Mouse (Mus musculus) lung, adult 2 months (tissue): ENCODE measurements at regions not wholly inside any gene's neighbourhood (a gene's known extent, or its start where the extent isn't known, plus 50 kb on each side); places are given as distances from the start of the nearest gene placed in this dataset.

Experiments used
- DNase-seq: peaks from one replicate; pipeline ENCODE4 v3.0.0; 2022
- H3K4me1 ChIP-seq: fragments of 200-500 bp; 2 replicates; pipeline ENCODE4 v1.6.1; 2011; ENCODE audit warnings: low read length; ENCODE audit not compliant: control insufficient read depth, insufficient read depth
- H3K4me3 ChIP-seq: fragments of 200-500 bp; replicated peaks from 2 replicates; pipeline ENCODE3; 2011; ENCODE audit warnings: low read depth, mild to moderate bottlenecking, control low read depth, low read length; ENCODE audit errors: extremely low read depth
- CTCF ChIP-seq: fragments of 200-500 bp; IDR thresholded peaks from 2 replicates; pipeline ENCODE4 v1.5.1; 2011; ENCODE audit warnings: mild to moderate bottlenecking, low read length, control low read depth; ENCODE audit not compliant: insufficient read depth
- POLR2A ChIP-seq: fragments of 200-500 bp; IDR thresholded peaks from 2 replicates; pipeline ENCODE4 v1.6.1; 2011; ENCODE audit warnings: low read depth, mild to moderate bottlenecking, control low read depth, low read length, borderline replicate concordance; ENCODE audit errors: extremely low read depth
- WGBS: fragments of 180-500 bp; shearing (Covaris S2); methylation state at CpG from one replicate; pipeline ENCODE4 v1.1.7; 2018; 5-methylcytosine and 5-hydroxymethylcytosine counted together

GRCm38 (mm10) chr12:71747386-71747785 lies 83.5 kb upstream of the Daam1 start:
- TF ChIP-seq POLR2A (no peak), CTCF (no peak)
- no peak overlapping the region for H3K4me3 ChIP-seq
- no peaks in the 10 kb centered on the region for H3K4me1 ChIP-seq
- DNase-seq, result no peak
- 87% methylated on average over 10 of the region's 10 CpGs for WGBS

- no peak for TF ChIP-seq CTCF
- TF ChIP-seq POLR2A, result no peak
- Histone ChIP-seq H3K4me1 (no peaks in the 10 kb centered on the region), H3K4me3 (no peak overlapping the region)
- WGBS, result 35% methylated on average over 14 of the region's 14 CpGs
- no peak for DNase-seq
Observed at GRCm38 (mm10) chr12:71747831-71748368, 83.0 kb upstream of the Daam1 start.

- Histone ChIP-seq H3K4me1 (no peaks in the 10 kb centered on the region), H3K4me3 (no peak overlapping the region)
- TF ChIP-seq POLR2A (peak; percentile 21; the same call in 1 of the 2 replicates), CTCF (no peak)
- WGBS, result 37% methylated on average over 4 of the region's 4 CpGs
- DNase-seq, result no peak
Observed at GRCm38 (mm10) chr12:71748731-71749130, 82.1 kb upstream of the Daam1 start.

GRCm38 (mm10) chr12:71749668-71750067 lies 81.2 kb upstream of the Daam1 start:
- WGBS, result 83% methylated on average over 2 of the region's 2 CpGs
- TF ChIP-seq CTCF (no peak), POLR2A (no peak)
- DNase-seq, result no peak
- no peak overlapping the region for H3K4me3 ChIP-seq
- H3K4me1 ChIP-seq, result no peaks in the 10 kb centered on the region

- H3K4me3 ChIP-seq, result no peak overlapping the region
- 41% methylated on average over 7 of the region's 7 CpGs for WGBS
- no peak for DNase-seq
- TF ChIP-seq CTCF, result no peak
- TF ChIP-seq POLR2A, result no peak
- H3K4me1 ChIP-seq, result no peaks in the 10 kb centered on the region
Observed at GRCm38 (mm10) chr12:71752741-71753260, 78.1 kb upstream of the Daam1 start.

GRCm38 (mm10) chr12:71753276-71753675 lies 77.6 kb upstream of the Daam1 start:
- WGBS, result 83% methylated on average over 3 of the region's 3 CpGs
- TF ChIP-seq CTCF, result no peak
- TF ChIP-seq POLR2A, result no peak
- no peaks in the 10 kb centered on the region for H3K4me1 ChIP-seq
- no peak for DNase-seq
- H3K4me3 ChIP-seq, result no peak overlapping the region

GRCm38 (mm10) chr12:71763194-71763593 lies 67.7 kb upstream of the Daam1 start:
- TF ChIP-seq CTCF (no peak), POLR2A (no peak)
- DNase-seq, result no peak
- Histone ChIP-seq H3K4me3 (no peak overlapping the region), H3K4me1 (no peaks in the 10 kb centered on the region)
- 62% methylated on average over 4 of the region's 4 CpGs for WGBS

GRCm38 (mm10) chr12:71766086-71766485 lies 64.8 kb upstream of the Daam1 start:
- DNase-seq, result no peak
- peaks cover 3% of the 10 kb centered on the region; the same call in 1 of the 2 replicates for H3K4me1 ChIP-seq
- WGBS, result 78% methylated on average over 4 of the region's 4 CpGs
- TF ChIP-seq POLR2A (no peak), CTCF (no peak)
- H3K4me3 ChIP-seq, result no peak overlapping the region

GRCm38 (mm10) chr12:71766636-71767035 lies 64.2 kb upstream of the Daam1 start:
- WGBS, result 93% methylated on average over 1 of the region's 1 CpGs
- H3K4me3 ChIP-seq, result no peak overlapping the region
- H3K4me1 ChIP-seq, result peaks cover 3% of the 10 kb centered on the region; the same call in 1 of the 2 replicates
- DNase-seq, result no peak
- TF ChIP-seq POLR2A, result no peak
- no peak for TF ChIP-seq CTCF

GRCm38 (mm10) chr12:71767896-71768295 lies 63.0 kb upstream of the Daam1 start:
- WGBS, result 36% methylated on average over 3 of the region's 3 CpGs
- no peak for DNase-seq
- TF ChIP-seq CTCF (no peak), POLR2A (no peak)
- H3K4me1 ChIP-seq, result peaks cover 3% of the 10 kb centered on the region; the same call in 1 of the 2 replicates
- H3K4me3 ChIP-seq, result no peak overlapping the region
